ENCODE assay signal across 10 mouse cellular contexts in genomic region chr8:10665821-10666283, GRCm38 (mm10).
DNase-seq lines count a peak whose midpoint lies in the region; ATAC-seq and TF ChIP-seq lines count a peak whose summit lies in the region.
"Had no signal": no experiment of that assay in that cellular context is flagged by ENCODE, and none has a peak within 500 bp of the region (broad histone marks: within the 10 kb centered on the region; RNA-seq: fewer than 3 reads in every experiment).

No protein-coding gene starts in this region.

- 8% methylated on average over 4 of the region's 4 CpGs for WGBS in hindbrain, embryonic 13.5 days
- WGBS in neural tube, embryonic 15.5 days = 12% methylated on average over 4 of the region's 4 CpGs

- DNase-seq in retina, postnatal 1 day = peak; percentile 58
- DNase-seq in retina, embryonic 14.5 days (ENCODE audit: low spot score) = no peak
- DNase-seq in brain, embryonic 14.5 days (ENCODE audit: low read depth) = peak; percentile 92
- DNase-seq in ovary, postnatal 14 days (ENCODE audit: low spot score) = no peak
- DNase-seq in gastrocnemius, postnatal 25 days = no peak
- DNase-seq: right cerebral cortex, postnatal 4 days had no signal

- TF ChIP-seq POLR2A in brain, embryonic 14.5 days (IDR thresholded peaks at IDR 0.05; ENCODE audit: borderline replicate concordance, extremely low read depth, insufficient read depth, insufficient read length, poor library complexity, severe bottlenecking) = no peak

- H3K9ac ChIP-seq in hindbrain, embryonic 13.5 days = no peak overlapping the region
- no peak overlapping the region for H3K9ac ChIP-seq in neural tube, embryonic 15.5 days (replicated peaks)
- H3K9ac ChIP-seq: hindbrain, embryonic 15.5 days; liver, embryonic 14.5 days had no signal

- H3K27ac ChIP-seq in hindbrain, embryonic 13.5 days = peak overlapping the region; percentile 35; the same call in 1 of the 2 replicates
- no peak overlapping the region for H3K27ac ChIP-seq in neural tube, embryonic 15.5 days (replicated peaks)
- H3K27ac ChIP-seq: hindbrain, embryonic 15.5 days; liver, embryonic 14.5 days had no signal

- no peak for TF ChIP-seq CTCF in brain, embryonic 14.5 days (IDR thresholded peaks at IDR 0.05; ENCODE audit: borderline replicate concordance, extremely low read depth, insufficient read depth, insufficient read length)

- H3K4me2 ChIP-seq in hindbrain, embryonic 13.5 days = no peak overlapping the region
- H3K4me2 ChIP-seq in neural tube, embryonic 15.5 days = no peak overlapping the region
- H3K4me2 ChIP-seq: hindbrain, embryonic 15.5 days had no signal

- 0 out of 2 replicates have a peak, but pooled peaks cover 2% of the 10 kb centered on the region for H3K27me3 ChIP-seq in hindbrain, embryonic 13.5 days
- no peaks in the 10 kb centered on the region for H3K27me3 ChIP-seq in neural tube, embryonic 15.5 days (replicated peaks)
- H3K27me3 ChIP-seq: hindbrain, embryonic 15.5 days had no signal

- ATAC-seq in hindbrain, embryonic 13.5 days (ENCODE audit: low FRiP score) = 0 out of 2 replicates have a peak, but pooled peaks have one; percentile 57
- peak; percentile 76; the same call in 1 of the 2 replicates for ATAC-seq in neural tube, embryonic 15.5 days (ENCODE audit: low FRiP score)

- no peak overlapping the region for H3K4me3 ChIP-seq in hindbrain, embryonic 13.5 days
- H3K4me3 ChIP-seq in neural tube, embryonic 15.5 days (replicated peaks) = no peak overlapping the region
- H3K4me3 ChIP-seq: hindbrain, embryonic 15.5 days had no signal

- H3K9me3 ChIP-seq in hindbrain, embryonic 13.5 days = no peaks in the 10 kb centered on the region
- H3K9me3 ChIP-seq in neural tube, embryonic 15.5 days (replicated peaks) = no peaks in the 10 kb centered on the region
- H3K9me3 ChIP-seq: hindbrain, embryonic 15.5 days had no signal

- H3K36me3 ChIP-seq in hindbrain, embryonic 13.5 days = no peaks in the 10 kb centered on the region
- H3K36me3 ChIP-seq in neural tube, embryonic 15.5 days = no peaks in the 10 kb centered on the region
- H3K36me3 ChIP-seq: hindbrain, embryonic 15.5 days had no signal

- peaks cover 28% of the 10 kb centered on the region for H3K4me1 ChIP-seq in hindbrain, embryonic 13.5 days (replicated peaks)
- H3K4me1 ChIP-seq in neural tube, embryonic 15.5 days = peaks cover 14% of the 10 kb centered on the region

Comparison
In these comparisons a context has a peak if more than half of its experiments do, and no peak if none do; other contexts are left out.
1. DNase-seq: peak in retina, postnatal 1 day (single experiment) and brain, embryonic 14.5 days (single experiment); none in retina, embryonic 14.5 days (single experiment), ovary, postnatal 14 days (single experiment) and gastrocnemius, postnatal 25 days (single experiment).